Comparison of ENCODE assay signal across 14 mouse cellular contexts in genomic region chr5:148388251-148389006, GRCm38 (mm10). TPM values are rescaled to one million over a fixed set of nuclear protein-coding genes. Genes with fewer than 3 reads are reported as not detected.
A peak's percentile ranks its signal among the peaks of the same experiment; 100 is the strongest.
DNase-seq lines count a peak whose midpoint lies in the region; ATAC-seq lines count a peak whose summit lies in the region.
"Had no signal": no experiment of that assay in that cellular context is flagged by ENCODE, and none has a peak within 500 bp of the region (broad histone marks: within the 10 kb centered on the region; RNA-seq: fewer than 3 reads in every experiment).

No protein-coding gene starts in this region.

- H3K9me3 ChIP-seq in heart, embryonic 11.5 days (replicated peaks; ENCODE audit: control insufficient read depth, low read length), result no peaks in the 10 kb centered on the region
- H3K9me3 ChIP-seq in heart, embryonic 10.5 days, result no peaks in the 10 kb centered on the region
- peaks cover 4% of the 10 kb centered on the region; the same call in 1 of the 2 replicates for H3K9me3 ChIP-seq in midbrain, embryonic 10.5 days (replicated peaks)

- no peak overlapping the region for H3K4me3 ChIP-seq in heart, embryonic 11.5 days (ENCODE audit: low read depth, low read length)
- no peak overlapping the region for H3K4me3 ChIP-seq in heart, embryonic 10.5 days
- H3K4me3 ChIP-seq in midbrain, embryonic 10.5 days, result no peak overlapping the region
- H3K4me3 ChIP-seq: gastrocnemius, adult 2 months had no signal

- peaks cover 30% of the 10 kb centered on the region for H3K4me1 ChIP-seq in heart, embryonic 11.5 days (ENCODE audit: control insufficient read depth, insufficient read depth, low read length)
- peaks cover 37% of the 10 kb centered on the region for H3K4me1 ChIP-seq in heart, embryonic 10.5 days
- H3K4me1 ChIP-seq in midbrain, embryonic 10.5 days, result no peaks in the 10 kb centered on the region

- H3K4me2 ChIP-seq in heart, embryonic 11.5 days, result no peak overlapping the region

- WGBS in heart, embryonic 11.5 days (ENCODE audit: insufficient replicate concordance), result 76% methylated on average over 18 of the region's 18 CpGs
- WGBS in heart, embryonic 10.5 days, result 77% methylated on average over 18 of the region's 18 CpGs
- 93% methylated on average over 18 of the region's 18 CpGs for WGBS in midbrain, embryonic 10.5 days

- H3K27me3 ChIP-seq in heart, embryonic 11.5 days (ENCODE audit: control insufficient read depth, insufficient read depth, low read length), result no peaks in the 10 kb centered on the region
- no peaks in the 10 kb centered on the region for H3K27me3 ChIP-seq in heart, embryonic 10.5 days (ENCODE audit: insufficient read depth, poor library complexity, severe bottlenecking)
- no peaks in the 10 kb centered on the region for H3K27me3 ChIP-seq in midbrain, embryonic 10.5 days (ENCODE audit: low read depth, poor library complexity, severe bottlenecking)

- DNase-seq in heart, embryonic 10.5 days (ENCODE audit: low spot score), result no peak
- DNase-seq in gastrocnemius, adult 8-10 months (ENCODE audit: low spot score in 2 of 2), result no peak
- no peak for DNase-seq in midbrain, embryonic 10.5 days (ENCODE audit: low spot score)
- DNase-seq in cerebellum, adult 11 months, result no peak
- DNase-seq: adrenal gland, postnatal 36 days; embryo, embryonic 11 days; gastrocnemius, adult 2 months; midbrain, embryonic 14.5 days; right cerebral cortex, postnatal 14 days had no signal

- H3K27ac ChIP-seq in heart, embryonic 11.5 days (ENCODE audit: low read depth, low read length), result peak overlapping the region; percentile 35
- no peak overlapping the region for H3K27ac ChIP-seq in heart, embryonic 10.5 days
- H3K27ac ChIP-seq in midbrain, embryonic 10.5 days (replicated peaks), result no peak overlapping the region
- H3K27ac ChIP-seq: gastrocnemius, adult 2 months; hindbrain, postnatal 0 days had no signal

- ATAC-seq in heart, embryonic 11.5 days (replicated peaks; ENCODE audit: insufficient number of reproducible peaks, low FRiP score, low TSS enrichment), result no peak
- peak; percentile 55 for ATAC-seq in CD4-positive, CD25-positive, alpha-beta regulatory T cell, adult 4 months
- ATAC-seq in granulocyte monocyte progenitor cell, adult 5-6 weeks (replicated peaks; ENCODE audit: poor library complexity, severe bottlenecking), result peak; percentile 43
- ATAC-seq in neutrophil, adult 5-6 weeks (ENCODE audit: extremely low read depth, insufficient number of reproducible peaks, low FRiP score, poor library complexity, severe bottlenecking), result peak; percentile 11; the same call in 1 of the 2 replicates
- ATAC-seq: hindbrain, postnatal 0 days had no signal

- H3K9ac ChIP-seq in heart, embryonic 11.5 days (ENCODE audit: low read depth, low read length), result no peak overlapping the region

- H3K36me3 ChIP-seq in heart, embryonic 11.5 days (ENCODE audit: control insufficient read depth, insufficient read depth, low read length), result no peaks in the 10 kb centered on the region
- H3K36me3 ChIP-seq in heart, embryonic 10.5 days, result peaks cover 17% of the 10 kb centered on the region
- H3K36me3 ChIP-seq in midbrain, embryonic 10.5 days, result peaks cover 18% of the 10 kb centered on the region

RNA-seq across cellular contexts. Expression of gene Slc7a1, which starts 11.3 kb away (rescaled TPM):
- 26.8 and 34.6 TPM in 2 replicates for polyA plus RNA-seq in heart, embryonic 11.5 days (2014; fragmentation: Nextera tagmentation; extraction: Ambion mirVana)
- polyA plus RNA-seq in heart, embryonic 10.5 days (2016; fragmentation: Nextera tagmentation; extraction: Ambion mirVana), result 23.3 and 24.9 TPM in 2 replicates
- 10 to 100 TPM; 13.2 to 19.0 TPM for polyA plus RNA-seq in CD4-positive, CD25-positive, alpha-beta regulatory T cell, adult 4 months (2017; shearing (Covaris generic))
- total RNA-seq in granulocyte monocyte progenitor cell, adult 5-6 weeks (2014; fragmentation: Nextera tagmentation), result 25.1 and 39.0 TPM in 2 replicates
- 20.8 and 23.1 TPM in 2 replicates for total RNA-seq in granulocyte monocyte progenitor cell, adult 5-6 weeks (2017)
- 13.2 and 15.1 TPM in 2 replicates for total RNA-seq in neutrophil, adult 5-6 weeks (2017)
- total RNA-seq in gastrocnemius, adult 8-10 months (2022), result 1 to 10 TPM; 1.5 to 3.5 (median 1.9) TPM
- polyA plus RNA-seq in midbrain, embryonic 10.5 days (2016; fragmentation: Nextera tagmentation; extraction: Ambion mirVana), result 12.8 and 15.1 TPM in 2 replicates
